24 mouse cellular contexts compared by ENCODE assay signal in genomic region chr9:18785316-18785715, GRCm38 (mm10). TPM values are rescaled to one million over a fixed set of nuclear protein-coding genes. Genes with fewer than 3 reads are reported as not detected.
"Had no signal": no experiment of that assay in that cellular context is flagged by ENCODE, and none has a peak within 500 bp of the region (broad histone marks: within the 10 kb centered on the region; RNA-seq: fewer than 3 reads in every experiment).

No protein-coding gene starts in this region.

- H3K27ac ChIP-seq: kidney, embryonic 15.5 days; limb, embryonic 12.5 days; limb, embryonic 15.5 days; liver, embryonic 14.5 days; macrophage; midbrain, embryonic 12.5 days; midbrain, embryonic 15.5 days; neural tube, embryonic 12.5 days; neural tube, embryonic 15.5 days; stomach, embryonic 15.5 days had no signal

- H3K36me3 ChIP-seq: kidney, embryonic 15.5 days; limb, embryonic 12.5 days; limb, embryonic 15.5 days; midbrain, embryonic 12.5 days; midbrain, embryonic 15.5 days; neural tube, embryonic 12.5 days; neural tube, embryonic 15.5 days; stomach, embryonic 15.5 days had no signal

- H3K27me3 ChIP-seq: kidney, embryonic 15.5 days; limb, embryonic 12.5 days; limb, embryonic 15.5 days; midbrain, embryonic 12.5 days; midbrain, embryonic 15.5 days; neural tube, embryonic 12.5 days; neural tube, embryonic 15.5 days; stomach, embryonic 15.5 days had no signal

- H3K4me3 ChIP-seq: kidney, embryonic 15.5 days; limb, embryonic 12.5 days; limb, embryonic 15.5 days; midbrain, embryonic 12.5 days; midbrain, embryonic 15.5 days; neural tube, embryonic 12.5 days; neural tube, embryonic 15.5 days; stomach, embryonic 15.5 days had no signal

- DNase-seq: kidney, postnatal 10 days; kidney, postnatal 36 days; layer of hippocampus, postnatal 36 days; left cerebral cortex, postnatal 4 days; liver, postnatal 0 days; lung, embryonic 14.5 days; retina, postnatal 1 day; right cerebral cortex, postnatal 25 days; spleen, adult 18-20 months; thymus, adult 2 months; thymus, postnatal 14 days; thymus, postnatal 4 days had no signal

- H3K9me3 ChIP-seq: kidney, embryonic 15.5 days; limb, embryonic 12.5 days; limb, embryonic 15.5 days; midbrain, embryonic 12.5 days; midbrain, embryonic 15.5 days; neural tube, embryonic 12.5 days; neural tube, embryonic 15.5 days; stomach, embryonic 15.5 days had no signal

- H3K4me1 ChIP-seq: kidney, embryonic 15.5 days; limb, embryonic 12.5 days; limb, embryonic 15.5 days; midbrain, embryonic 12.5 days; midbrain, embryonic 15.5 days; neural tube, embryonic 12.5 days; neural tube, embryonic 15.5 days; stomach, embryonic 15.5 days had no signal

- H3K4me2 ChIP-seq: kidney, embryonic 15.5 days; limb, embryonic 12.5 days; limb, embryonic 15.5 days; liver, embryonic 11.5 days; lung, embryonic 14.5 days; midbrain, embryonic 12.5 days; midbrain, embryonic 15.5 days; neural tube, embryonic 12.5 days; neural tube, embryonic 15.5 days; stomach, embryonic 15.5 days had no signal

- ATAC-seq: liver, postnatal 0 days; lung, postnatal 0 days; midbrain, embryonic 15.5 days had no signal

- H3K9ac ChIP-seq: kidney, embryonic 15.5 days; limb, embryonic 12.5 days; limb, embryonic 15.5 days; liver, embryonic 14.5 days; liver, postnatal 0 days; lung, embryonic 14.5 days; midbrain, embryonic 12.5 days; midbrain, embryonic 15.5 days; neural tube, embryonic 12.5 days; neural tube, embryonic 15.5 days; stomach, embryonic 15.5 days had no signal

RNA-seq across cellular contexts. Expression of gene Olfr24, which starts 21.5 kb away (rescaled TPM):
- polyA plus RNA-seq: kidney, embryonic 15.5 days; limb, embryonic 12.5 days; limb, embryonic 15.5 days; liver, embryonic 11.5 days; liver, embryonic 14.5 days; liver, postnatal 0 days; lung, embryonic 14.5 days; lung, postnatal 0 days; macrophage; midbrain, embryonic 12.5 days; midbrain, embryonic 15.5 days; neural tube, embryonic 12.5 days; neural tube, embryonic 15.5 days; stomach, embryonic 15.5 days; thymus, adult 2 months had no signal

RNA-seq across cellular contexts. Expression of gene Olfr828, which starts 34.0 kb away (rescaled TPM):
- polyA plus RNA-seq: kidney, embryonic 15.5 days; limb, embryonic 12.5 days; limb, embryonic 15.5 days; liver, embryonic 11.5 days; liver, embryonic 14.5 days; liver, postnatal 0 days; lung, embryonic 14.5 days; lung, postnatal 0 days; macrophage; midbrain, embryonic 12.5 days; midbrain, embryonic 15.5 days; neural tube, embryonic 12.5 days; neural tube, embryonic 15.5 days; stomach, embryonic 15.5 days; thymus, adult 2 months had no signal
